Mouse (Mus musculus): Measurements from ENCODE around the gene Fam208b. TPM values are rescaled to one million over a fixed set of nuclear protein-coding genes. Genes with fewer than 3 reads are reported as not detected.

Gene Fam208b
- polyA plus RNA-seq, 1 experiment = 4.7 TPM

- Histone ChIP-seq H3K4me3 (ENCODE audit: insufficient read depth, low read depth, low read length) (no peak overlapping the region), H3K4me1 (ENCODE audit: control insufficient read depth, insufficient read depth, insufficient read length, low read length) (no peaks in the 10 kb centered on the region), H3K27ac (replicated peaks; ENCODE audit: low read depth, low read length) (no peak overlapping the region)
Measured at GRCm38 (mm10) chr13:3628102-3628501, 17.2 kb upstream of the Fam208b start.

DNA sequence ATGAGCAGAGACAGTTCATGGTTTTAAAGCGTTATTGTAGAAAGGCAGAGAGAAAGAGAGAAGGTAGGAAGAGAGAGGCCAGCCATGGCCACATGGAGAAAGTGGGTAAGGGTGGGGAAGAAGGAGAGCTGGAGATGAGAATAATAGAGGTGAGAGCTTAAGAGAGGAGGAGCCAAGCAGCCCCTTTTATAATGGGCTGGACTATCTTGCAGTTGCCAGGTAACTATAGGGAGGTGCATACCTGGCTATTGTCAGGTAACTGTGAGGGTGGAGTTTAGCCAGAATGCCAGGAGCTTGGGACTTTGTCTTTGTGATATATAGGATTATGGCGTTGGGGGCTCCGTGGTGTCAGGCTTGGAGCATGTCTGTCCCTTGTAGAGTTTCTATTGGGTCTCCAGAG lies 16.2 kb upstream of the Fam208b start:
- Histone ChIP-seq H3K27ac (replicated peaks; ENCODE audit: low read depth, low read length) (no peak overlapping the region), H3K4me3 (ENCODE audit: insufficient read depth, low read depth, low read length) (no peak overlapping the region), H3K4me1 (ENCODE audit: control insufficient read depth, insufficient read depth, insufficient read length, low read length) (no peaks in the 10 kb centered on the region)

GRCm38 (mm10) chr13:3610118-3610794 lies 652 bp downstream of the Fam208b start:
- Histone ChIP-seq H3K4me3 (ENCODE audit: insufficient read depth, low read depth, low read length) (peak overlapping the region; percentile 91), H3K27ac (replicated peaks; ENCODE audit: low read depth, low read length) (peak overlapping the region; percentile 65), H3K4me1 (ENCODE audit: control insufficient read depth, insufficient read depth, insufficient read length, low read length) (no peaks in the 10 kb centered on the region)

- Histone ChIP-seq H3K4me3 (ENCODE audit: insufficient read depth, low read depth, low read length) (peak overlapping the region; percentile 91), H3K27ac (replicated peaks; ENCODE audit: low read depth, low read length) (no peak overlapping the region), H3K4me1 (ENCODE audit: control insufficient read depth, insufficient read depth, insufficient read length, low read length) (no peaks in the 10 kb centered on the region)
Measured at GRCm38 (mm10) chr13:3609780-3610117, 1.2 kb downstream of the Fam208b start.

DNA sequence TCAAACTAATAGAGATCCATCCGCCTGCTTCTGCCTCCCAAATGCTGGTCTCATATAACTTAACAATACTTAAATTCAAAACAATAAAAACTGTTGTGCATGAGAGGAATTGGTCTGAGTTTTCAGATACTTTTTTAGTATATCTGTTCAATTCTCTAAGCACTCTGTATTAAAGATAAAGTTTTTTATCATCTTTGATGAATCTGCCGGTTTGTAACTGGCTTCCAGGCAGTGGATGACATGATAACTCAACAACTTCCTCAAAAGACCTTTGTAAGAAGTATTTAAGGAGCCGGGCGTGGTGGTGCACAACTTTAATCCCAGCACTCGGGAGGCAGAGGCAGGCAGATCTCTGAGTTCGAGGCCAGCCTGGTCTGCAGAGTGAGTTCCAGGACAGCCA lies 14.7 kb downstream of the Fam208b start:
- Histone ChIP-seq H3K4me1 (ENCODE audit: control insufficient read depth, insufficient read depth, insufficient read length, low read length) (no peaks in the 10 kb centered on the region), H3K27ac (replicated peaks; ENCODE audit: low read depth, low read length) (no peak overlapping the region), H3K4me3 (ENCODE audit: insufficient read depth, low read depth, low read length) (no peak overlapping the region)

DNA sequence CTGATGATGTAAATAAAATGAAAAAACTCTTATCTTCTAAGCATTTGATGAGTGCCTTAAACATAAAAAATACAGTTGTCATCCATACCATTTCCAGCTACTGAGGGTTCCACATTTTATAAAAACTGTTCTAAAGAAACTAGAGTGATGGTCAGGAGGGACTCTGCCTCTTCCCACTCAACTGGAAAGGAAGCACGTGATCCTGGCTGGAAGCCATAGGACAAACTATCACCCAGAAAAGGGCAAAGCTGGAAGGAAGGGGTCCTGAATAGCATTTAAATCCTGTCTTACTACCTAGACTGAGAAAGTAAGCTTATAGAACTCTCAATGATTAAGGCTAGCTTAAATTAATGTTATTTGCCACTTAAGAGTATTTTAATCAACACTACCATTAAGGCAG lies 16.6 kb downstream of the Fam208b start:
- Histone ChIP-seq H3K27ac (replicated peaks; ENCODE audit: low read depth, low read length) (no peak overlapping the region), H3K4me1 (ENCODE audit: control insufficient read depth, insufficient read depth, insufficient read length, low read length) (no peaks in the 10 kb centered on the region)

DNA sequence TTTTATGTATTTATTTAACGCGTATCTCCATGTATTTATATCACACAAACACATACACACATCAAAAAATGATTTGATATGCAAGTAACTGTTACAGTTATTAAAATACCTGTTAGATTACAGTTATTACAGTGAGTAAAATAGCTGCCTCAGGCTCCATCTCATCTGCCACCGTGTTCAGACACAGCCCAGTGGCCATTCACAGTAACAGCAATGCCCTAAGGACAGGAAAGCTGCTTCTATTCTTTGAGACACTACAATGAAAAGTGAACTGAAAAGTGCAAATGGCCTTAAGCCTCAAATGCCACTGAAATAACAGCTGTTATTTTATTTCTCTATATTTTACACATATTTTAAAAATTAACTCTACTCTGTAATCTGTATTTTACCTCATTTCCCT lies 20.1 kb downstream of the Fam208b start:
- H3K4me1 ChIP-seq (ENCODE audit: control insufficient read depth, insufficient read depth, insufficient read length, low read length) = no peaks in the 10 kb centered on the region

More for the DNA sequence above, 16.6 kb downstream of the Fam208b start:
- H3K4me3 ChIP-seq (ENCODE audit: insufficient read depth, low read depth, low read length) = no peak overlapping the region

DNA sequence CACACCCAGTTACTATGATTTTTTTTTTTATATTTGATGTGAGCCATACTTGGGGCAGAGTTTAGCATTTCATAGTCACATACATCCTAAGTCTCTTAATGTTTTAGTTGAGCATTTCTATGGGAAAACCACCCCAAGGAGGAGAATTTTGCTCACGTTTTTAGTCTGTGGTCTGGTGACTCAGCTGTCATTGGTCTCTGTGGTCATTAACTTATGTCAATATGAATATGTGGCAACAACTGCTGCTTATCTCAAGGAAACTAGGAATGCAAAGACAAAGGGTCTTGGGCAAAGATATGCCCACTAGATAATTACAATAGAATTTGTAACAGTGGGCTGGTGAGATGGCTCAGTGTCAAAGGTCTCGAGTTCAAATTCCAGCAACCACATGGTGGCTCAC lies 47.0 kb downstream of the Fam208b start:
- Histone ChIP-seq H3K27ac (replicated peaks; ENCODE audit: low read depth, low read length) (no peak overlapping the region), H3K4me1 (ENCODE audit: control insufficient read depth, insufficient read depth, insufficient read length, low read length) (no peaks in the 10 kb centered on the region), H3K4me3 (ENCODE audit: insufficient read depth, low read depth, low read length) (no peak overlapping the region)

More for the DNA sequence above, 20.1 kb downstream of the Fam208b start:
- no peak overlapping the region for H3K27ac ChIP-seq (replicated peaks; ENCODE audit: low read depth, low read length)
- H3K4me3 ChIP-seq (ENCODE audit: insufficient read depth, low read depth, low read length) = no peak overlapping the region

- no peaks in the 10 kb centered on the region for H3K4me1 ChIP-seq (ENCODE audit: control insufficient read depth, insufficient read depth, insufficient read length, low read length)
- no peak overlapping the region for H3K4me3 ChIP-seq (ENCODE audit: insufficient read depth, low read depth, low read length)
- H3K27ac ChIP-seq (replicated peaks; ENCODE audit: low read depth, low read length) = no peak overlapping the region
Measured at GRCm38 (mm10) chr13:3563130-3563529, 47.8 kb downstream of the Fam208b start.

- Histone ChIP-seq H3K4me1 (ENCODE audit: control insufficient read depth, insufficient read depth, insufficient read length, low read length) (peaks cover 14% of the 10 kb centered on the region; the same call in 1 of the 2 replicates), H3K27ac (replicated peaks; ENCODE audit: low read depth, low read length) (no peak overlapping the region), H3K4me3 (ENCODE audit: insufficient read depth, low read depth, low read length) (no peak overlapping the region)
Measured at GRCm38 (mm10) chr13:3547856-3548255, 63.1 kb downstream of the Fam208b start.

DNA sequence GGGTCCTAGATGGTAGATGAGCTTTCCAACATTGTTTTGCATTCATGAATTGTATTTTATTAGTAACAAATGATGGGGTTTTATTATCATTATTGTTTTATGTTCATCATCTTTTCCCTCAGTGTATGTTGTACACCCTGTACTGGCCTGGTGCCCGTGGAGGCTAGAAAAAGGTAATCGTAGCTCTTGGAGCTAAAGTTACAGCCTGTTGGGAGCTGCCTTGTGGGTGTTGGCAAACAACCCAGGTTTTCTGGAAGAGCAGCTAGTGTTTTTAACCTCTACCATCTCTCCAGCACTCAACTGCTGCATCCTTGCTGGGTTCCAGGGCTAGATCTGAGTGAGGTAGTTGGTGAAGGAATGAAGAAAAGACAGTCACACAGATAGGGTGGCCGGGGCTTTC lies 63.5 kb downstream of the Fam208b start:
- Histone ChIP-seq H3K27ac (replicated peaks; ENCODE audit: low read depth, low read length) (no peak overlapping the region), H3K4me1 (ENCODE audit: control insufficient read depth, insufficient read depth, insufficient read length, low read length) (peaks cover 14% of the 10 kb centered on the region; the same call in 1 of the 2 replicates), H3K4me3 (ENCODE audit: insufficient read depth, low read depth, low read length) (no peak overlapping the region)

DNA sequence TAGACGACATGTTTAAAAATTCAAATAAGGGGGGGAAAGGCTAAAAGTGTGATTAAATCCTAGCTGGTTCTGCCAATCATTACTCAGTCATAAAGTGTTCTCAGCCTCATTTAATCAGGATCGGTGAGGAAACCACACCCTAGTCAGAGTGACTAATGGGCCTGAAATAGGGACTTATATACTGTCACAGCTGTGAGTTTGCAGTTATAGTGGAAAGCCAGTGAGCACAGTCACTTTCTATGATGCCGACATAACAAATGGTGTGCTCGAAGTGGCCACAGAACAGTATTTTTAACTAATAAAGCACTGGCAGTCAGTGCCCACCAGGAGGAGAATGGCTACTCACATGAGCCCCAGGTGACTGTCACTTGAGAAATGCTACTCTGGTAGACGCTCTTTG lies 66.0 kb downstream of the Fam208b start:
- peak overlapping the region; percentile 39 for H3K27ac ChIP-seq (replicated peaks; ENCODE audit: low read depth, low read length)
- H3K4me3 ChIP-seq (ENCODE audit: insufficient read depth, low read depth, low read length) = no peak overlapping the region
- H3K4me1 ChIP-seq (ENCODE audit: control insufficient read depth, insufficient read depth, insufficient read length, low read length) = peaks cover 24% of the 10 kb centered on the region; the same call in 1 of the 2 replicates

GRCm38 (mm10) chr13:3544077-3544874 lies 66.6 kb downstream of the Fam208b start:
- no peak overlapping the region for H3K4me3 ChIP-seq (ENCODE audit: insufficient read depth, low read depth, low read length)
- H3K4me1 ChIP-seq (ENCODE audit: control insufficient read depth, insufficient read depth, insufficient read length, low read length) = peaks cover 24% of the 10 kb centered on the region; the same call in 1 of the 2 replicates
- H3K27ac ChIP-seq (replicated peaks; ENCODE audit: low read depth, low read length) = no peak overlapping the region

GRCm38 (mm10) chr13:3541159-3541782 lies 69.6 kb downstream of the Fam208b start:
- 0 out of 2 replicates have a peak overlapping the region, but pooled peaks have one; percentile 14 for H3K27ac ChIP-seq (replicated peaks; ENCODE audit: low read depth, low read length)
- no peak overlapping the region for H3K4me3 ChIP-seq (ENCODE audit: insufficient read depth, low read depth, low read length)
- peaks cover 18% of the 10 kb centered on the region; the same call in 1 of the 2 replicates for H3K4me1 ChIP-seq (ENCODE audit: control insufficient read depth, insufficient read depth, insufficient read length, low read length)

- no peak overlapping the region for H3K4me3 ChIP-seq (ENCODE audit: insufficient read depth, low read depth, low read length)
- no peak overlapping the region for H3K27ac ChIP-seq (replicated peaks; ENCODE audit: low read depth, low read length)
- peaks cover 12% of the 10 kb centered on the region; the same call in 1 of the 2 replicates for H3K4me1 ChIP-seq (ENCODE audit: control insufficient read depth, insufficient read depth, insufficient read length, low read length)
Measured at GRCm38 (mm10) chr13:3540166-3540565, 70.7 kb downstream of the Fam208b start.
